Mouse (Mus musculus): Measurements from ENCODE around the gene Ap4s1.

Ap4s1 gene

GRCm38 (mm10) chr12:51759374-51759773 lies 68.5 kb downstream of the Ap4s1 start:
- intact Hi-C loops (cut with DNase I), result no loop called here

GRCm38 (mm10) chr12:51767454-51767853 lies 76.6 kb downstream of the Ap4s1 start:
- intact Hi-C loops (cut with DNase I), result loop anchor here (10.0 kb wide), 1 partner anchor 373 kb away; no protein-coding TSS in a partner anchor

GRCm38 (mm10) chr12:51768702-51769101 lies 77.9 kb downstream of the Ap4s1 start:
- intact Hi-C loops (cut with DNase I), result loop anchor here (10.0 kb wide), 1 partner anchor 374 kb away; no protein-coding TSS in a partner anchor

- intact Hi-C loops (cut with DNase I), result no loop called here
Measured at GRCm38 (mm10) chr12:51784842-51785241, 94.0 kb downstream of the Ap4s1 start.
